Mouse (Mus musculus): Measurements from ENCODE around the gene 7420426K07Rik.

DNA sequence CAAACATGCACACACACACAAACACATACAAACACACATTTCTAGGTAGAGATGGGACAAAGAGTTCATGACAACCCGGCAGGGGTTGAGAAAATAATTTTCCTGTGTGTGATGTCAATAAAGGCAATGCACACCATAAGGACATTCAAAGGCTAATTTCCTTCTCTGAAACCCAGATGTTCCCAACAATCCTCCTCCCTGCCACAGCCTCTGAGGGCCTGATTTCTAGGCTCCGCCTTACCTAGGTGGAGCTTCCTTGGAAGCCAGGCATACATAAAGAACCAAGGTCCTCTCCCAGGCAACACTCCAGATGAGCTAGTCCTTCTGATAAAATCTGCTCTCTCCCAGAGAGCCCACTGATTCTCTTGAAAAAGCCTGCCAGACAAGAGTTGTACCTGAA, at the start of gene 7420426K07Rik:
- TF ChIP-seq CTCF (IDR thresholded peaks at IDR 0.05; ENCODE audit: low read depth, low read length) (no peak), POLR2A (IDR thresholded peaks at IDR 0.05; ENCODE audit: extremely low read depth, insufficient read depth, low read length) (no peak)

Data from liver, adult 2 months (tissue).